ENCODE assay signal across 22 mouse cellular contexts in genomic region chr1:89749666-89750065, GRCm38 (mm10).
DNase-seq lines count a peak whose midpoint lies in the region; ATAC-seq lines count a peak whose summit lies in the region.
"Had no signal": no experiment of that assay in that cellular context is flagged by ENCODE, and none has a peak within 500 bp of the region (broad histone marks: within the 10 kb centered on the region; RNA-seq: fewer than 3 reads in every experiment).

No protein-coding gene starts in this region.

- peaks cover 34% of the 10 kb centered on the region for H3K4me1 ChIP-seq in hindbrain, embryonic 13.5 days (replicated peaks)
- H3K4me1 ChIP-seq in hindbrain, embryonic 16.5 days (ENCODE audit: control insufficient read depth, insufficient read depth, low read depth, low read length) = peaks cover 19% of the 10 kb centered on the region
- H3K4me1 ChIP-seq in neural tube, embryonic 11.5 days (ENCODE audit: control insufficient read depth, insufficient read depth, low read length) = peaks cover 15% of the 10 kb centered on the region
- peaks cover 29% of the 10 kb centered on the region for H3K4me1 ChIP-seq in neural tube, embryonic 15.5 days
- H3K4me1 ChIP-seq: stomach, embryonic 15.5 days had no signal

- DNase-seq in embryo, embryonic 10.5 days (ENCODE audit: low spot score) = peak; percentile 29
- DNase-seq in embryo, embryonic 11 days = no peak
- no peak for DNase-seq in neural tube, embryonic 11.5 days (ENCODE audit: low spot score)
- DNase-seq in layer of hippocampus, postnatal 36 days = no peak
- DNase-seq: adrenal gland, postnatal 14 days; cerebellum, adult 8-10 months; cerebellum, postnatal 36 days; gastrocnemius, postnatal 14 days; heart, adult 11 months; liver, postnatal 0 days; lung, postnatal 14 days; right cerebral cortex, adult 18-20 months; thymus, adult 18-20 months; thymus, postnatal 36 days had no signal

- no peak overlapping the region for H3K4me3 ChIP-seq in hindbrain, embryonic 13.5 days
- no peak overlapping the region for H3K4me3 ChIP-seq in hindbrain, embryonic 16.5 days (ENCODE audit: low read length)
- no peak overlapping the region for H3K4me3 ChIP-seq in neural tube, embryonic 11.5 days (ENCODE audit: low read depth, low read length)
- no peak overlapping the region for H3K4me3 ChIP-seq in neural tube, embryonic 15.5 days (replicated peaks)
- H3K4me3 ChIP-seq: embryonic facial prominence, embryonic 15.5 days; limb, embryonic 12.5 days; stomach, embryonic 15.5 days had no signal

- H3K36me3 ChIP-seq in hindbrain, embryonic 13.5 days = peaks cover 15% of the 10 kb centered on the region
- peaks cover 2% of the 10 kb centered on the region; the same call in 1 of the 2 replicates for H3K36me3 ChIP-seq in hindbrain, embryonic 16.5 days (ENCODE audit: control insufficient read depth, insufficient read depth, low read length)
- H3K36me3 ChIP-seq in neural tube, embryonic 11.5 days (ENCODE audit: control insufficient read depth, insufficient read depth, low read length) = no peaks in the 10 kb centered on the region; the same call in 1 of the 2 replicates
- peaks cover 7% of the 10 kb centered on the region; the same call in 1 of the 2 replicates for H3K36me3 ChIP-seq in neural tube, embryonic 15.5 days
- H3K36me3 ChIP-seq: stomach, embryonic 15.5 days had no signal

- no peaks in the 10 kb centered on the region for H3K9me3 ChIP-seq in hindbrain, embryonic 13.5 days
- H3K9me3 ChIP-seq in hindbrain, embryonic 16.5 days (ENCODE audit: control insufficient read depth, low read length) = no peaks in the 10 kb centered on the region
- H3K9me3 ChIP-seq in neural tube, embryonic 11.5 days (ENCODE audit: control insufficient read depth, low read length) = no peaks in the 10 kb centered on the region
- H3K9me3 ChIP-seq in neural tube, embryonic 15.5 days (replicated peaks) = no peaks in the 10 kb centered on the region
- H3K9me3 ChIP-seq: embryonic facial prominence, embryonic 15.5 days; stomach, embryonic 15.5 days had no signal

- H3K9ac ChIP-seq in hindbrain, embryonic 13.5 days = no peak overlapping the region
- H3K9ac ChIP-seq in hindbrain, embryonic 16.5 days (ENCODE audit: low read depth, low read length) = no peak overlapping the region
- H3K9ac ChIP-seq in neural tube, embryonic 11.5 days (ENCODE audit: low read length) = no peak overlapping the region
- H3K9ac ChIP-seq in neural tube, embryonic 15.5 days (replicated peaks) = no peak overlapping the region
- H3K9ac ChIP-seq: embryonic facial prominence, embryonic 15.5 days; limb, embryonic 12.5 days; liver, postnatal 0 days; stomach, embryonic 15.5 days had no signal

- H3K27ac ChIP-seq in hindbrain, embryonic 13.5 days = peak overlapping the region; percentile 80; the same call in 1 of the 2 replicates
- H3K27ac ChIP-seq in hindbrain, embryonic 16.5 days (ENCODE audit: low read depth, low read length) = no peak overlapping the region
- H3K27ac ChIP-seq in neural tube, embryonic 11.5 days (ENCODE audit: low read depth, low read length) = 0 out of 2 replicates have a peak overlapping the region, but pooled peaks have one; percentile 54
- no peak overlapping the region for H3K27ac ChIP-seq in neural tube, embryonic 15.5 days (replicated peaks)
- H3K27ac ChIP-seq: embryonic facial prominence, embryonic 15.5 days; limb, embryonic 12.5 days; stomach, embryonic 15.5 days had no signal

- no peak overlapping the region for H3K4me2 ChIP-seq in hindbrain, embryonic 13.5 days
- H3K4me2 ChIP-seq in hindbrain, embryonic 16.5 days (ENCODE audit: low read length) = no peak overlapping the region
- H3K4me2 ChIP-seq in neural tube, embryonic 11.5 days (ENCODE audit: low read depth) = peak overlapping the region; percentile 28; the same call in 1 of the 2 replicates
- H3K4me2 ChIP-seq in neural tube, embryonic 15.5 days = no peak overlapping the region
- H3K4me2 ChIP-seq: embryonic facial prominence, embryonic 15.5 days; liver, embryonic 11.5 days; stomach, embryonic 15.5 days had no signal

- peaks cover 8% of the 10 kb centered on the region; the same call in 1 of the 2 replicates for H3K27me3 ChIP-seq in hindbrain, embryonic 13.5 days
- H3K27me3 ChIP-seq in hindbrain, embryonic 16.5 days (replicated peaks; ENCODE audit: control insufficient read depth, insufficient read depth, low read length) = no peaks in the 10 kb centered on the region
- H3K27me3 ChIP-seq in neural tube, embryonic 11.5 days (ENCODE audit: control insufficient read depth, insufficient read depth, low read length) = no peaks in the 10 kb centered on the region
- no peaks in the 10 kb centered on the region for H3K27me3 ChIP-seq in neural tube, embryonic 15.5 days (replicated peaks)
- H3K27me3 ChIP-seq: embryonic facial prominence, embryonic 15.5 days; stomach, embryonic 15.5 days had no signal

- ATAC-seq in hindbrain, embryonic 13.5 days (ENCODE audit: low FRiP score) = no peak
- no peak for ATAC-seq in hindbrain, embryonic 16.5 days
- no peak for ATAC-seq in neural tube, embryonic 11.5 days (ENCODE audit: insufficient read depth, low FRiP score, low TSS enrichment)
- ATAC-seq in neural tube, embryonic 15.5 days (ENCODE audit: low FRiP score) = no peak
- ATAC-seq: intestine, embryonic 16.5 days; liver, postnatal 0 days had no signal

Comparison
In these comparisons a context has a peak if more than half of its experiments do, and no peak if none do; other contexts are left out.
1. H3K27ac ChIP-seq: peak in hindbrain, embryonic 13.5 days (single experiment) and neural tube, embryonic 11.5 days (single experiment); none in hindbrain, embryonic 16.5 days (single experiment) and neural tube, embryonic 15.5 days (single experiment).